Mouse (Mus musculus) CH12.LX (cell line): ENCODE measurements around the gene Ttc38. TPM values are rescaled to one million over a fixed set of nuclear protein-coding genes. Genes with fewer than 3 reads are reported as not detected.

Source experiments
- DNase-seq: peaks from one replicate; pipeline ENCODE4 v3.0.0-alpha.2; 2013; ENCODE audit errors: extremely low read depth
- H3K27ac ChIP-seq: 2 replicates; pipeline ENCODE4 v1.5.1; 2012; ENCODE audit warnings: low read depth, mild to moderate bottlenecking, control low read depth, moderate library complexity; ENCODE audit not compliant: insufficient read depth
- H3K27me3 ChIP-seq: replicated peaks from 2 replicates; pipeline ENCODE3; 2012; ENCODE audit warnings: inconsistent platforms
- H3K36me3 ChIP-seq, 2 experiments: replicated peaks in 1 of 2; 2 replicates each; pipeline versions ENCODE3 to v1.6.1; 2012; ENCODE audit warnings: inconsistent platforms in 1 of 2, low read length in 1 of 2, mild to moderate bottlenecking in 1 of 2, mixed read lengths in 1 of 2, moderate library complexity in 1 of 2; ENCODE audit not compliant: control insufficient read depth in 1 of 2, insufficient read depth in 1 of 2
- H3K4me1 ChIP-seq, 2 experiments: 2 replicates each; pipeline ENCODE4 v1.6.1; 2012; ENCODE audit warnings: inconsistent platforms in 1 of 2, moderate library complexity in 1 of 2; ENCODE audit not compliant: insufficient read depth in 2 of 2, control insufficient read depth in 1 of 2
- H3K4me2 ChIP-seq: 2 replicates; pipeline ENCODE4 v1.6.1; 2012; ENCODE audit warnings: low read depth, mild to moderate bottlenecking, control low read depth; ENCODE audit not compliant: poor library complexity, insufficient read depth, severe bottlenecking
- H3K4me3 ChIP-seq, 3 experiments: fragments of 150-350 bp in 1 of 3; sonication (generic) in 1 of 3; replicated peaks in 1 of 3; 2 replicates each; pipeline versions ENCODE3 to v1.5.1; 2011 to 2012; ENCODE audit warnings: low read depth in 2 of 3, low read length in 2 of 3, mild to moderate bottlenecking in 2 of 3, moderate library complexity in 2 of 3, control low read depth in 1 of 3, improper control_type of control experiment in 1 of 3, inconsistent platforms in 1 of 3, mixed read lengths in 1 of 3; ENCODE audit not compliant: poor library complexity in 1 of 3
- H3K79me2 ChIP-seq: replicated peaks from 2 replicates; pipeline ENCODE4 v1.6.1; 2012; ENCODE audit warnings: mild to moderate bottlenecking, moderate library complexity; ENCODE audit not compliant: control insufficient read depth, poor library complexity, insufficient read depth, severe bottlenecking; ENCODE audit errors: extremely low read depth
- H3K9ac ChIP-seq: 2 replicates; pipeline ENCODE4 v1.6.1; 2012; ENCODE audit warnings: low read depth, mild to moderate bottlenecking, control low read depth, moderate library complexity; ENCODE audit not compliant: insufficient read depth
- H3K9me3 ChIP-seq: replicated peaks from 2 replicates; pipeline ENCODE3; 2012; ENCODE audit warnings: low read length, inconsistent platforms, mixed read lengths
- BHLHE40 ChIP-seq: IDR thresholded peaks from 2 replicates; pipeline ENCODE4 v1.6.1; 2011; ENCODE audit warnings: mild to moderate bottlenecking, low read depth, low read length, improper control_type of control experiment
- CHD1 ChIP-seq: IDR thresholded peaks from 2 replicates; pipeline ENCODE4 v1.6.1; 2012; ENCODE audit warnings: low read depth, low read length, improper control_type of control experiment, inconsistent platforms
- CHD2 ChIP-seq: IDR thresholded peaks from 2 replicates; pipeline ENCODE4 v1.6.1; 2011; ENCODE audit warnings: low read length, improper control_type of control experiment
- E2F4 ChIP-seq: IDR thresholded peaks from 2 replicates; pipeline ENCODE4 v1.6.1; 2011; ENCODE audit warnings: low read depth, low read length, improper control_type of control experiment; ENCODE audit not compliant: insufficient replicate concordance
- EP300 ChIP-seq: IDR thresholded peaks from 2 replicates; pipeline ENCODE4 v1.6.1; 2011; ENCODE audit warnings: low read length, improper control_type of control experiment
- ETS1 ChIP-seq: conservative IDR thresholded peaks from 2 replicates; pipeline ENCODE4 v1.6.1; 2012; ENCODE audit warnings: low read depth, mild to moderate bottlenecking, inconsistent platforms, low read length, improper control_type of control experiment, moderate library complexity
- HCFC1 ChIP-seq: IDR thresholded peaks from 2 replicates; pipeline ENCODE4 v1.6.1; 2012; ENCODE audit warnings: low read depth, mild to moderate bottlenecking, inconsistent platforms, low read length, improper control_type of control experiment
- IRF4 ChIP-seq: IDR thresholded peaks from 2 replicates; pipeline ENCODE4 v1.6.1; 2014; ENCODE audit warnings: low read depth, mild to moderate bottlenecking, inconsistent platforms, low read length, improper control_type of control experiment
- JUN ChIP-seq: IDR thresholded peaks from 2 replicates; pipeline ENCODE4 v1.6.1; 2011; ENCODE audit warnings: low read depth, mild to moderate bottlenecking, low read length, improper control_type of control experiment, moderate library complexity; ENCODE audit not compliant: insufficient read depth
- JUND ChIP-seq: conservative IDR thresholded peaks from 2 replicates; pipeline ENCODE4 v1.6.1; 2011; ENCODE audit warnings: low read depth, low read length, improper control_type of control experiment
- KAT2A ChIP-seq: IDR thresholded peaks from 2 replicates; pipeline ENCODE4 v1.6.1; 2012; ENCODE audit warnings: low read length, improper control_type of control experiment, inconsistent platforms; ENCODE audit not compliant: insufficient replicate concordance
- MAFK ChIP-seq: IDR thresholded peaks from 2 replicates; pipeline ENCODE4 v1.6.1; 2011; ENCODE audit warnings: low read length, improper control_type of control experiment; ENCODE audit not compliant: insufficient replicate concordance
- MAX ChIP-seq: IDR thresholded peaks from 2 replicates; pipeline ENCODE4 v1.6.1; 2011; ENCODE audit warnings: low read length, improper control_type of control experiment
- MAZ ChIP-seq: IDR thresholded peaks from 2 replicates; pipeline ENCODE4 v1.6.1; 2012; ENCODE audit warnings: low read depth, mild to moderate bottlenecking, inconsistent platforms, low read length, improper control_type of control experiment, moderate library complexity
- MEF2A ChIP-seq: IDR thresholded peaks from 2 replicates; pipeline ENCODE4 v1.6.1; 2014; ENCODE audit warnings: low read depth, mild to moderate bottlenecking, inconsistent platforms, low read length, improper control_type of control experiment, borderline replicate concordance
- MYC ChIP-seq: IDR thresholded peaks from 2 replicates; pipeline ENCODE4 v1.6.1; 2011; ENCODE audit warnings: low read depth, mild to moderate bottlenecking, improper control_type of control experiment, low read length
- NRF1 ChIP-seq: IDR thresholded peaks from 2 replicates; pipeline ENCODE4 v1.6.1; 2014; ENCODE audit warnings: low read depth, mild to moderate bottlenecking, inconsistent platforms, low read length, improper control_type of control experiment, moderate library complexity
- PAX5 ChIP-seq: IDR thresholded peaks from 2 replicates; pipeline ENCODE4 v1.6.1; 2012; ENCODE audit warnings: low read length, inconsistent platforms, mixed read lengths
- POLR2AphosphoS2 ChIP-seq: IDR thresholded peaks from 2 replicates; pipeline ENCODE4 v1.6.1; 2011; ENCODE audit warnings: low read depth, low read length, improper control_type of control experiment
- SIN3A ChIP-seq: IDR thresholded peaks from 2 replicates; pipeline ENCODE4 v1.6.1; 2012; ENCODE audit warnings: low read length, improper control_type of control experiment, inconsistent platforms
- SMC3 ChIP-seq: IDR thresholded peaks from 2 replicates; pipeline ENCODE4 v1.6.1; 2011; ENCODE audit warnings: low read depth, low read length, improper control_type of control experiment
- TBP ChIP-seq: conservative IDR thresholded peaks from 2 replicates; pipeline ENCODE4 v1.6.1; 2011; ENCODE audit warnings: low read depth, low read length, improper control_type of control experiment
- USF1 ChIP-seq: IDR thresholded peaks from 2 replicates; pipeline ENCODE4 v1.6.1; 2014; ENCODE audit warnings: low read depth, mild to moderate bottlenecking, inconsistent platforms, low read length, improper control_type of control experiment
- ZC3H11A ChIP-seq: IDR thresholded peaks from 2 replicates; pipeline ENCODE4 v1.6.1; 2012; ENCODE audit warnings: low read depth, mild to moderate bottlenecking, inconsistent platforms, low read length, improper control_type of control experiment
- ZKSCAN1 ChIP-seq: IDR thresholded peaks from 2 replicates; pipeline ENCODE4 v1.6.1; 2012; ENCODE audit warnings: low read depth, inconsistent platforms, low read length, improper control_type of control experiment, borderline replicate concordance
- ZMIZ1 ChIP-seq: IDR thresholded peaks from 2 replicates; pipeline ENCODE4 v1.6.1; 2012; ENCODE audit warnings: low read depth, mild to moderate bottlenecking, inconsistent platforms, low read length, improper control_type of control experiment
- dilution Hi-C: fragments of 300-500 bp; cut with MboI; formaldehyde crosslinking; loops from 2 replicates; pipeline ENCODE4 v1.14.3; 2020; ENCODE audit warnings: low sequenced_read_pairs; ENCODE audit not compliant: extremely low pct_unique_long_range_greater_than_20kb, extremely low pct_ligation_motif_present
- in situ Hi-C: fragments of 300-500 bp; cut with MboI; formaldehyde crosslinking; loops from 3 replicates; pipeline ENCODE4 v1.14.3; 2019; ENCODE audit warnings: low sequenced_read_pairs, low pct_ligation_motif_present, low pct_unique_long_range_greater_than_20kb, mixed read lengths
- polyA plus RNA-seq: library from polyadenylated mRNA; unstranded; fragments of >175 nt; gene quantifications from 2 replicates; pipeline ENCODE4 v1.2.1, GENCODE M21; 2012; ENCODE audit warnings: low read depth; ENCODE audit not compliant: insufficient read length
- total RNA-seq, 2 experiments: library from RNA; depleted of rRNA; stranded (reverse); fragments of 300-350 nt in 1 of 2; fragments of >200 nt in 1 of 2; gene quantifications; 2 replicates each; pipeline ENCODE4 v1.2.3; 2012 to 2014

Ttc38 gene
- total and polyA plus RNA-seq, 3 experiments, result 5.1 to 5.8 (median 5.1) TPM

- no peak overlapping the region for H3K27ac ChIP-seq
- TF ChIP-seq KAT2A (no peak), MYC (no peak), JUN (no peak), MEF2A (no peak), ZKSCAN1 (no peak), MAX (no peak), HCFC1 (no peak), IRF4 (no peak), MAZ (no peak), JUND (no peak), SMC3 (no peak), ETS1 (no peak), BHLHE40 (no peak), SIN3A (no peak), POLR2AphosphoS2 (no peak), USF1 (no peak), EP300 (no peak), NRF1 (no peak), ZC3H11A (no peak), CHD1 (no peak)
- dilution Hi-C loops (no loop called here), in situ Hi-C loops (no loop called here)
- H3K36me3 ChIP-seq, result peaks cover 0 to 48% of the 10 kb centered on the region in 2 experiments
- H3K27me3 ChIP-seq, result no peaks in the 10 kb centered on the region
- no peak overlapping the region for H3K4me3 ChIP-seq
- H3K79me2 ChIP-seq, result no peaks in the 10 kb centered on the region
- H3K4me1 ChIP-seq, result peaks cover 0 to 4% of the 10 kb centered on the region in 2 experiments; a peak in 1 of 4 replicates
- H3K9me3 ChIP-seq, result no peaks in the 10 kb centered on the region
- no peak overlapping the region for H3K4me2 ChIP-seq
- H3K9ac ChIP-seq, result no peak overlapping the region
- no peak for DNase-seq
Measured at GRCm38 (mm10) chr15:85841796-85842360, 9.8 kb downstream of the Ttc38 start.

- H3K36me3 ChIP-seq, result peaks cover 0 to 48% of the 10 kb centered on the region in 2 experiments
Measured at GRCm38 (mm10) chr15:85845071-85845470, 13.0 kb downstream of the Ttc38 start.

More at GRCm38 (mm10) chr15:85845071-85845470, 13.0 kb downstream of the Ttc38 start:
- H3K4me1 ChIP-seq, result peaks cover 0 to 18% of the 10 kb centered on the region in 2 experiments; a peak in 3 of 4 replicates
- H3K4me2 ChIP-seq, result no peak overlapping the region
- no peak overlapping the region for H3K27ac ChIP-seq
- H3K27me3 ChIP-seq, result no peaks in the 10 kb centered on the region
- H3K79me2 ChIP-seq, result no peaks in the 10 kb centered on the region
- in situ Hi-C loops, result no loop called here
- dilution Hi-C loops, result no loop called here
- no peak for DNase-seq
- no peak overlapping the region for H3K4me3 ChIP-seq
- no peaks in the 10 kb centered on the region for H3K9me3 ChIP-seq
- TF ChIP-seq ZKSCAN1 (no peak), ETS1 (no peak), PAX5 (no peak), E2F4 (no peak), MAFK (no peak), CHD1 (no peak), ZMIZ1 (no peak), MAX (no peak), SIN3A (no peak), TBP (no peak), EP300 (no peak), ZC3H11A (no peak), CHD2 (no peak), MYC (no peak), HCFC1 (no peak)
- H3K9ac ChIP-seq, result no peak overlapping the region
